Mouse (Mus musculus) limb, embryonic 14.5 days (tissue): ENCODE measurements at regions not wholly inside any gene's neighbourhood (a gene's known extent, or its start where the extent isn't known, plus 50 kb on each side); places are given as distances from the start of the nearest gene placed in this dataset.
A peak's percentile ranks its signal among the peaks of the same experiment; 100 is the strongest.
"Not testable (repeated sequence)": the region's sequence is repeated elsewhere in the genome, so short reads cannot be mapped to it uniquely, and the experiment has no call there.

Experiments
- ATAC-seq: fragments of 200-750 bp; cut with Nextera tagmentation; 2 replicates; pipeline ENCODE4 v1.8.0; 2017; ENCODE audit warnings: low read depth, moderate number of reproducible peaks, moderate TSS enrichment; ENCODE audit not compliant: low FRiP score
- DNase-seq: peaks from one replicate; pipeline ENCODE4 v3.0.0-alpha.2; 2015; ENCODE audit warnings: low spot score
- H3K27ac ChIP-seq: fragments of 300-500 bp; sonication (generic); replicated peaks from 2 replicates; pipeline ENCODE4 v1.5.1; 2014; ENCODE audit warnings: low read depth, mild to moderate bottlenecking, low read length, moderate library complexity, mixed read lengths
- H3K27me3 ChIP-seq: fragments of 300-500 bp; sonication (generic); 2 replicates; pipeline ENCODE4 v1.6.1; 2014; ENCODE audit warnings: low read length, mixed read lengths; ENCODE audit not compliant: control insufficient read depth, insufficient read depth
- H3K36me3 ChIP-seq: fragments of 300-500 bp; sonication (generic); 2 replicates; pipeline ENCODE4 v1.6.1; 2014; ENCODE audit warnings: mild to moderate bottlenecking, low read length, moderate library complexity, mixed read lengths; ENCODE audit not compliant: control insufficient read depth, insufficient read depth
- H3K4me1 ChIP-seq: fragments of 300-500 bp; sonication (generic); 2 replicates; pipeline ENCODE4 v1.6.1; 2014; ENCODE audit warnings: antibody characterized with exemption, low read length, mixed read lengths; ENCODE audit not compliant: control insufficient read depth, insufficient read depth
- H3K4me2 ChIP-seq: fragments of 300-500 bp; sonication (generic); replicated peaks from 2 replicates; pipeline ENCODE4 v1.6.1; 2014; ENCODE audit warnings: low read depth, mild to moderate bottlenecking, low read length, moderate library complexity; ENCODE audit not compliant: severe bottlenecking
- H3K4me3 ChIP-seq: fragments of 300-500 bp; sonication (generic); replicated peaks from 2 replicates; pipeline ENCODE4 v1.5.1; 2014; ENCODE audit warnings: low read length
- H3K9ac ChIP-seq: fragments of 300-500 bp; sonication (generic); 2 replicates; pipeline ENCODE4 v1.6.1; 2014; ENCODE audit warnings: mild to moderate bottlenecking, low read depth, low read length, moderate library complexity; ENCODE audit not compliant: severe bottlenecking
- H3K9me3 ChIP-seq: fragments of 300-500 bp; sonication (generic); 2 replicates; pipeline ENCODE4 v1.6.1; 2016; ENCODE audit warnings: low read length; ENCODE audit not compliant: control insufficient read depth
- POLR2A ChIP-seq: fragments of 200-500 bp; IDR thresholded peaks from 2 replicates; pipeline ENCODE4 v1.8.0; 2012; ENCODE audit warnings: inconsistent platforms, mild to moderate bottlenecking, moderate library complexity, borderline replicate concordance; ENCODE audit not compliant: insufficient read depth, insufficient read length; ENCODE audit errors: extremely low read depth
- WGBS: fragments of 180-500 bp; shearing (Covaris S2); extraction: QIAGEN DNeasy Blood & Tissue Kit; methylation state at CpG from one replicate; pipeline ENCODE4 v1.1.7; 2014; 5-methylcytosine and 5-hydroxymethylcytosine counted together

GRCm38 (mm10) chr5:50196423-50196822 lies 137.6 kb upstream of the Adgra3 start:
- Histone ChIP-seq H3K36me3 (no peaks in the 10 kb centered on the region), H3K9me3 (no peaks in the 10 kb centered on the region), H3K27ac (peak overlapping the region; percentile 85), H3K9ac (no peak overlapping the region), H3K4me3 (no peak overlapping the region), H3K4me1 (peaks cover 15% of the 10 kb centered on the region), H3K4me2 (0 out of 2 replicates have a peak overlapping the region, but pooled peaks have one; percentile 15), H3K27me3 (no peaks in the 10 kb centered on the region)
- WGBS, result 42% methylated on average over 3 of the region's 3 CpGs
- ATAC-seq (peak; percentile 88), DNase-seq (peak; percentile 70)
- no peak for TF ChIP-seq POLR2A

GRCm38 (mm10) chr5:50195993-50196392 lies 137.2 kb upstream of the Adgra3 start:
- H3K27ac ChIP-seq, result peak overlapping the region; percentile 85

GRCm38 (mm10) chr5:50189394-50189793 lies 130.6 kb upstream of the Adgra3 start:
- no peaks in the 10 kb centered on the region for H3K36me3 ChIP-seq
- no peak overlapping the region for H3K4me2 ChIP-seq
- no peaks in the 10 kb centered on the region for H3K27me3 ChIP-seq
- no peak for TF ChIP-seq POLR2A
- H3K4me1 ChIP-seq, result no peaks in the 10 kb centered on the region
- DNase-seq, result no peak
- H3K9ac ChIP-seq, result no peak overlapping the region
- no peak overlapping the region for H3K27ac ChIP-seq
- no peak overlapping the region for H3K4me3 ChIP-seq
- H3K9me3 ChIP-seq, result 0 out of 2 replicates have a peak, but pooled peaks cover 3% of the 10 kb centered on the region
- no peak for ATAC-seq

More at GRCm38 (mm10) chr5:50195993-50196392, 137.2 kb upstream of the Adgra3 start:
- TF ChIP-seq POLR2A, result no peak
- H3K4me2 ChIP-seq, result no peak overlapping the region
- 51% methylated on average over 3 of the region's 3 CpGs for WGBS
- no peaks in the 10 kb centered on the region for H3K27me3 ChIP-seq
- H3K9ac ChIP-seq, result no peak overlapping the region
- H3K4me1 ChIP-seq, result peaks cover 15% of the 10 kb centered on the region
- H3K9me3 ChIP-seq, result no peaks in the 10 kb centered on the region
- ATAC-seq, result peak; percentile 53
- no peak for DNase-seq
- H3K4me3 ChIP-seq, result no peak overlapping the region
- H3K36me3 ChIP-seq, result no peaks in the 10 kb centered on the region

- no peak for DNase-seq
- no peak overlapping the region for H3K27ac ChIP-seq
- no peak overlapping the region for H3K4me3 ChIP-seq
- H3K27me3 ChIP-seq, result no peaks in the 10 kb centered on the region
- peaks cover 4% of the 10 kb centered on the region; the same call in 1 of the 2 replicates for H3K4me1 ChIP-seq
- no peak overlapping the region for H3K9ac ChIP-seq
- 87% methylated on average over 6 of the region's 6 CpGs for WGBS
- 0 out of 2 replicates have a peak, but pooled peaks cover 1% of the 10 kb centered on the region for H3K9me3 ChIP-seq
- H3K36me3 ChIP-seq, result no peaks in the 10 kb centered on the region
- TF ChIP-seq POLR2A, result no peak
- ATAC-seq, result no peak
- H3K4me2 ChIP-seq, result no peak overlapping the region
These were observed 123.9 kb upstream of the Adgra3 start for GRCm38 (mm10) chr5:50182721-50183120.

GRCm38 (mm10) chr5:50156557-50156956 lies 97.8 kb upstream of the Adgra3 start:
- 47% methylated on average over 1 of the region's 1 CpGs for WGBS
- DNase-seq, result no peak
- Histone ChIP-seq H3K36me3 (no peaks in the 10 kb centered on the region), H3K27me3 (no peaks in the 10 kb centered on the region), H3K27ac (no peak overlapping the region), H3K4me1 (no peaks in the 10 kb centered on the region), H3K4me2 (no peak overlapping the region), H3K4me3 (no peak overlapping the region), H3K9me3 (no peaks in the 10 kb centered on the region), H3K9ac (no peak overlapping the region)
- no peak for TF ChIP-seq POLR2A
- no peak for ATAC-seq

GRCm38 (mm10) chr5:50155170-50155860 lies 96.5 kb upstream of the Adgra3 start:
- not testable (repeated sequence) for H3K36me3 ChIP-seq, H3K9me3 ChIP-seq, H3K9ac ChIP-seq, DNase-seq, H3K4me3 ChIP-seq, H3K27ac ChIP-seq, H3K4me1 ChIP-seq, ATAC-seq, H3K27me3 ChIP-seq, H3K4me2 ChIP-seq
- 89% methylated on average over 2 of the region's 2 CpGs for WGBS
